Comparison of ENCODE assay signal across 11 mouse cellular contexts in the genomic region with DNA sequence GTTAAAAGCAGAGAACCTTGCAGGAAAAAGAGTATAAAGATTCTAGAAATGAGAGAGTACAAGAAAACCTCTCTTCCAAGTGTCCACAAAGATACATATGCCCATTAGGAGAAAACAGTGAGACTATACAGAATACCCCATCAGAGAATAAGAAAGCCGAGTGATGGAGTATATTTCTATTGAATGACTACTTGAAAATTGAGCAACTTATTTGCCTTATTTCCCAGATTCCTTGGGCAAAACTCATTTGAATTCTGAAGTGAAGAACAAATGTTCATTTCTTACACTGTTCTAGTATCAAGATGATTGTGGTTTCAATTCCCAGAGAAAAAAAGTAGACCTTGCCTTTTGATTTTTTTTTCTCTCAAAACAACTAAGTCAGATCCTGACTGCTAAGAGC. TPM values are rescaled to one million over a fixed set of nuclear protein-coding genes. Genes with fewer than 3 reads are reported as not detected.
DNase-seq lines count a peak whose midpoint lies in the region; ATAC-seq lines count a peak whose summit lies in the region.
"Had no signal": no experiment of that assay in that cellular context is flagged by ENCODE, and none has a peak within 500 bp of the region (broad histone marks: within the 10 kb centered on the region; RNA-seq: fewer than 3 reads in every experiment).

No protein-coding gene starts in this region.

- no peaks in the 10 kb centered on the region for H3K36me3 ChIP-seq in heart, embryonic 10.5 days
- H3K36me3 ChIP-seq in heart, embryonic 12.5 days: 0 out of 2 replicates have a peak, but pooled peaks cover 2% of the 10 kb centered on the region
- H3K36me3 ChIP-seq in lung, embryonic 16.5 days (ENCODE audit: control insufficient read depth, insufficient read depth, low read length): no peaks in the 10 kb centered on the region
- peaks cover 37% of the 10 kb centered on the region for H3K36me3 ChIP-seq in limb, embryonic 12.5 days
- H3K36me3 ChIP-seq in neural tube, embryonic 15.5 days: 0 out of 2 replicates have a peak, but pooled peaks cover 4% of the 10 kb centered on the region

- H3K27me3 ChIP-seq in heart, embryonic 10.5 days (ENCODE audit: insufficient read depth, poor library complexity, severe bottlenecking): no peaks in the 10 kb centered on the region
- H3K27me3 ChIP-seq in heart, embryonic 12.5 days (replicated peaks): no peaks in the 10 kb centered on the region
- no peaks in the 10 kb centered on the region for H3K27me3 ChIP-seq in lung, embryonic 16.5 days (ENCODE audit: control insufficient read depth, insufficient read depth, low read depth, low read length)
- no peaks in the 10 kb centered on the region for H3K27me3 ChIP-seq in limb, embryonic 12.5 days
- H3K27me3 ChIP-seq in neural tube, embryonic 15.5 days (replicated peaks): no peaks in the 10 kb centered on the region

- H3K27ac ChIP-seq in heart, embryonic 10.5 days: no peak overlapping the region
- H3K27ac ChIP-seq in heart, embryonic 12.5 days (ENCODE audit: poor library complexity, severe bottlenecking): no peak overlapping the region
- no peak overlapping the region for H3K27ac ChIP-seq in lung, embryonic 16.5 days (ENCODE audit: low read length)
- no peak overlapping the region for H3K27ac ChIP-seq in limb, embryonic 12.5 days
- peak overlapping the region; percentile 93 for H3K27ac ChIP-seq in neural tube, embryonic 15.5 days (replicated peaks)

- H3K4me1 ChIP-seq in heart, embryonic 10.5 days: no peaks in the 10 kb centered on the region
- H3K4me1 ChIP-seq in heart, embryonic 12.5 days (replicated peaks): peaks cover 2% of the 10 kb centered on the region; the same call in 1 of the 2 replicates
- peaks cover 7% of the 10 kb centered on the region; the same call in 1 of the 2 replicates for H3K4me1 ChIP-seq in lung, embryonic 16.5 days (replicated peaks; ENCODE audit: control insufficient read depth, insufficient read depth, low read length)
- peaks cover 19% of the 10 kb centered on the region for H3K4me1 ChIP-seq in limb, embryonic 12.5 days (replicated peaks)
- H3K4me1 ChIP-seq in neural tube, embryonic 15.5 days: peaks cover 21% of the 10 kb centered on the region

- no peak for DNase-seq in heart, embryonic 10.5 days (ENCODE audit: low spot score)
- DNase-seq in lung, postnatal 14 days: no peak
- no peak for DNase-seq in adipocyte (ENCODE audit: low spot score)
- DNase-seq in right cerebral cortex, postnatal 10 days (ENCODE audit: low spot score in 2 of 2): no peak
- DNase-seq: adrenal gland, postnatal 14 days; cerebellum, adult 8-10 months; lung, postnatal 36 days had no signal

- peak overlapping the region; percentile 76; the same call in 1 of the 2 replicates for H3K4me3 ChIP-seq in heart, embryonic 10.5 days
- no peak overlapping the region for H3K4me3 ChIP-seq in heart, embryonic 12.5 days
- no peak overlapping the region; the same call in 1 of the 2 replicates for H3K4me3 ChIP-seq in lung, embryonic 16.5 days (ENCODE audit: low read length)
- H3K4me3 ChIP-seq in limb, embryonic 12.5 days (replicated peaks): peak overlapping the region; percentile 98
- H3K4me3 ChIP-seq in neural tube, embryonic 15.5 days (replicated peaks): peak overlapping the region; percentile 82

- 82% methylated on average over 1 of the region's 1 CpGs for WGBS in heart, embryonic 10.5 days
- 85% methylated on average over 1 of the region's 1 CpGs for WGBS in heart, embryonic 12.5 days
- WGBS in lung, embryonic 16.5 days: 26% methylated on average over 1 of the region's 1 CpGs
- WGBS in limb, embryonic 12.5 days: 37% methylated on average over 1 of the region's 1 CpGs
- WGBS in neural tube, embryonic 15.5 days: 16% methylated on average over 1 of the region's 1 CpGs

- H3K4me2 ChIP-seq in heart, embryonic 12.5 days: no peak overlapping the region
- H3K4me2 ChIP-seq in lung, embryonic 16.5 days (ENCODE audit: low read depth, low read length): peak overlapping the region; percentile 89
- H3K4me2 ChIP-seq in limb, embryonic 12.5 days: peak overlapping the region; percentile 67
- H3K4me2 ChIP-seq in neural tube, embryonic 15.5 days: peak overlapping the region; percentile 67

- no peaks in the 10 kb centered on the region for H3K9me3 ChIP-seq in heart, embryonic 10.5 days
- no peaks in the 10 kb centered on the region for H3K9me3 ChIP-seq in heart, embryonic 12.5 days (replicated peaks)
- H3K9me3 ChIP-seq in lung, embryonic 16.5 days (ENCODE audit: control insufficient read depth, low read length): no peaks in the 10 kb centered on the region
- H3K9me3 ChIP-seq in limb, embryonic 12.5 days: no peaks in the 10 kb centered on the region
- H3K9me3 ChIP-seq in neural tube, embryonic 15.5 days (replicated peaks): no peaks in the 10 kb centered on the region

- H3K9ac ChIP-seq in heart, embryonic 12.5 days: no peak overlapping the region
- H3K9ac ChIP-seq in lung, embryonic 16.5 days (ENCODE audit: low read length): no peak overlapping the region
- H3K9ac ChIP-seq in limb, embryonic 12.5 days (replicated peaks): peak overlapping the region; percentile 100
- H3K9ac ChIP-seq in neural tube, embryonic 15.5 days (replicated peaks): peak overlapping the region; percentile 84

- no peak for ATAC-seq in heart, embryonic 12.5 days (ENCODE audit: insufficient number of reproducible peaks, low FRiP score)
- no peak for ATAC-seq in lung, embryonic 16.5 days (ENCODE audit: low read depth)
- ATAC-seq in limb, embryonic 12.5 days (ENCODE audit: insufficient number of reproducible peaks, insufficient read depth, low FRiP score, low TSS enrichment, low read depth): no peak
- no peak for ATAC-seq in neural tube, embryonic 15.5 days (ENCODE audit: low FRiP score)

RNA-seq across cellular contexts. Expression of a gene that starts 4.9 kb away (rescaled TPM):
- 32.0 and 73.8 TPM in 2 replicates for polyA plus RNA-seq in heart, embryonic 10.5 days (2016; fragmentation: Nextera tagmentation; extraction: Ambion mirVana)
- polyA plus RNA-seq in heart, embryonic 12.5 days (2016; fragmentation: Nextera tagmentation; extraction: Ambion mirVana): 25.1 and 27.5 TPM in 2 replicates
- 25.4 and 29.0 TPM in 2 replicates for polyA plus RNA-seq in lung, embryonic 16.5 days (2015; fragmentation: Nextera tagmentation; extraction: Ambion mirVana)
- 246 and 273 TPM in 2 replicates for polyA plus RNA-seq in limb, embryonic 12.5 days (2016; fragmentation: Nextera tagmentation; extraction: Ambion mirVana)
- 156 and 197 TPM in 2 replicates for polyA plus RNA-seq in neural tube, embryonic 15.5 days (2015; fragmentation: Nextera tagmentation; extraction: Ambion mirVana)

Comparison
In these comparisons a context has a peak if more than half of its experiments do, and no peak if none do; other contexts are left out.
1. H3K4me3 ChIP-seq: peak in heart, embryonic 10.5 days (single experiment), limb, embryonic 12.5 days (single experiment) and neural tube, embryonic 15.5 days (single experiment); none in heart, embryonic 12.5 days (single experiment) and lung, embryonic 16.5 days (single experiment).
2. H3K9ac ChIP-seq: peak in limb, embryonic 12.5 days (single experiment) and neural tube, embryonic 15.5 days (single experiment); none in heart, embryonic 12.5 days (single experiment) and lung, embryonic 16.5 days (single experiment).